Mouse (Mus musculus): ENCODE results near the gene Tbc1d22b. TPM values are rescaled to one million over a fixed set of nuclear protein-coding genes. Genes with fewer than 3 reads are reported as not detected.

Gene Tbc1d22b
- polyA plus RNA-seq, 1 experiment from 2014 or later: 15.6 TPM

- ATAC-seq (ENCODE audit: insufficient number of reproducible peaks, insufficient read depth, low FRiP score, low read depth): no peak
- Histone ChIP-seq H3K27ac (ENCODE audit: low read length) (no peak overlapping the region), H3K4me1 (ENCODE audit: control insufficient read depth, insufficient read depth, low read length) (no peaks in the 10 kb centered on the region), H3K27me3 (ENCODE audit: control insufficient read depth, insufficient read depth, low read length) (no peaks in the 10 kb centered on the region), H3K9ac (replicated peaks; ENCODE audit: low read depth, low read length) (no peak overlapping the region), H3K36me3 (ENCODE audit: control insufficient read depth, insufficient read depth, low read length) (peaks cover 57% of the 10 kb centered on the region), H3K9me3 (ENCODE audit: control insufficient read depth, low read depth, low read length) (no peaks in the 10 kb centered on the region), H3K4me2 (replicated peaks; ENCODE audit: low read depth, low read length) (no peak overlapping the region), H3K4me3 (ENCODE audit: low read depth, low read length) (no peak overlapping the region)
- 67% methylated on average over 5 of the region's 5 CpGs for WGBS
Measured at GRCm38 (mm10) chr17:29636118-29636517, 86.5 kb downstream of the Tbc1d22b start.

- Histone ChIP-seq H3K36me3 (ENCODE audit: control insufficient read depth, insufficient read depth, low read length) (peaks cover 54% of the 10 kb centered on the region), H3K4me3 (ENCODE audit: low read depth, low read length) (no peak overlapping the region), H3K27me3 (ENCODE audit: control insufficient read depth, insufficient read depth, low read length) (no peaks in the 10 kb centered on the region), H3K9ac (replicated peaks; ENCODE audit: low read depth, low read length) (no peak overlapping the region), H3K4me1 (ENCODE audit: control insufficient read depth, insufficient read depth, low read length) (no peaks in the 10 kb centered on the region), H3K4me2 (replicated peaks; ENCODE audit: low read depth, low read length) (no peak overlapping the region), H3K27ac (ENCODE audit: low read length) (no peak overlapping the region), H3K9me3 (ENCODE audit: control insufficient read depth, low read depth, low read length) (no peaks in the 10 kb centered on the region)
- WGBS: 92% methylated on average over 4 of the region's 4 CpGs
- ATAC-seq (ENCODE audit: insufficient number of reproducible peaks, insufficient read depth, low FRiP score, low read depth): no peak
Measured at GRCm38 (mm10) chr17:29637377-29637776, 87.8 kb downstream of the Tbc1d22b start.

DNA sequence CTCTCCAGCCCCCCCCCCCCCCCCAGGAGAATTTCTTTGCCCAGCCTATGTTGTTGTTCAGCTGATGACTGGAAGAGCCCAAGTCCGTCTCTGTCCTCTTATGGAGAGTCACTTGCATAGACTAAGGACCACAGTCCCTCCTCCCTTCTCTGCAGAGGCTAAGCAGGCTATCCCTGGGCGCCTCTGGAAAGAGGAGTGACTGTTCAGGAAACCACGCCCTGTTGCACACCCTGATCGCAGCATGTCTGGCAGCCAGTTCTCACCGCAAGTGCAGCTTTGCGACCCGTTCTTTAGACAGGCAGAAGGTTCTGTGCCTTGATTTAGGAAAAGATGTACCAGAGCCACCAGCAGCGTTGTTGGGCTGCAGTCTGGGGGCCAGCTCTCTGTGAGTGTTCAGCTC is 88.3 kb downstream of the Tbc1d22b start:
- Histone ChIP-seq H3K4me2 (replicated peaks; ENCODE audit: low read depth, low read length) (no peak overlapping the region), H3K4me3 (ENCODE audit: low read depth, low read length) (no peak overlapping the region), H3K9ac (replicated peaks; ENCODE audit: low read depth, low read length) (no peak overlapping the region), H3K4me1 (ENCODE audit: control insufficient read depth, insufficient read depth, low read length) (no peaks in the 10 kb centered on the region), H3K27ac (ENCODE audit: low read length) (no peak overlapping the region), H3K9me3 (ENCODE audit: control insufficient read depth, low read depth, low read length) (no peaks in the 10 kb centered on the region), H3K36me3 (ENCODE audit: control insufficient read depth, insufficient read depth, low read length) (peaks cover 55% of the 10 kb centered on the region), H3K27me3 (ENCODE audit: control insufficient read depth, insufficient read depth, low read length) (no peaks in the 10 kb centered on the region)
- ATAC-seq (ENCODE audit: insufficient number of reproducible peaks, insufficient read depth, low FRiP score, low read depth): no peak
- WGBS: 75% methylated on average over 8 of the region's 8 CpGs

- no peak overlapping the region for H3K4me2 ChIP-seq (replicated peaks; ENCODE audit: low read depth, low read length)
- no peaks in the 10 kb centered on the region for H3K27me3 ChIP-seq (ENCODE audit: control insufficient read depth, insufficient read depth, low read length)
- 94% methylated on average over 11 of the region's 11 CpGs for WGBS
- no peak overlapping the region for H3K27ac ChIP-seq (ENCODE audit: low read length)
- H3K4me3 ChIP-seq (ENCODE audit: low read depth, low read length): no peak overlapping the region
- no peaks in the 10 kb centered on the region for H3K4me1 ChIP-seq (ENCODE audit: control insufficient read depth, insufficient read depth, low read length)
- ATAC-seq (ENCODE audit: insufficient number of reproducible peaks, insufficient read depth, low FRiP score, low read depth): no peak
- no peaks in the 10 kb centered on the region for H3K9me3 ChIP-seq (ENCODE audit: control insufficient read depth, low read depth, low read length)
- H3K36me3 ChIP-seq (ENCODE audit: control insufficient read depth, insufficient read depth, low read length): peaks cover 41% of the 10 kb centered on the region
- no peak overlapping the region for H3K9ac ChIP-seq (replicated peaks; ENCODE audit: low read depth, low read length)
Measured at GRCm38 (mm10) chr17:29640971-29641370, 91.4 kb downstream of the Tbc1d22b start.

DNA sequence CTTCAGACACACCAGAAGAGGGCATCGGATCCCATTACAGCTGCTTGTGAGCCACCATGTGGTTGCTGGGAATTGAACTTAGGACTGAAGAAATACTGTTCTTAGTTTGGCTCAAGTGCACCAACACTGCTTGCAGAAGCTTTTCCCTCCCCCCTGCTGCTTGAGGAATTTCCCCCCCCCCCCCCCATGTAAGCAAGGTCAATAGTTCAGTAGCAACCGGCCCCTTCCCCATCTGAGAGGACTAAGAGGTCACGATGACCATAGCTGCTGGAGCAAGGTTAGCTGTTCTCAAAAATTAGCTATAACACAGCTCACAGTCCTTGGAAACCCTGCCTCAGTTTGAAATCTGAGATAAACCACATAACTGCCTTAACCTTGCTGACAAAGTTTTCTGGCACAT is 92.6 kb downstream of the Tbc1d22b start:
- no peak for ATAC-seq (ENCODE audit: insufficient number of reproducible peaks, insufficient read depth, low FRiP score, low read depth)

More for the DNA sequence above, 92.6 kb downstream of the Tbc1d22b start:
- no peaks in the 10 kb centered on the region for H3K4me1 ChIP-seq (ENCODE audit: control insufficient read depth, insufficient read depth, low read length)
- no peaks in the 10 kb centered on the region for H3K9me3 ChIP-seq (ENCODE audit: control insufficient read depth, low read depth, low read length)
- H3K27me3 ChIP-seq (ENCODE audit: control insufficient read depth, insufficient read depth, low read length): no peaks in the 10 kb centered on the region
- no peak overlapping the region for H3K4me3 ChIP-seq (ENCODE audit: low read depth, low read length)
- 58% methylated on average over 3 of the region's 3 CpGs for WGBS
- peaks cover 29% of the 10 kb centered on the region for H3K36me3 ChIP-seq (ENCODE audit: control insufficient read depth, insufficient read depth, low read length)
- H3K27ac ChIP-seq (ENCODE audit: low read length): no peak overlapping the region
- H3K4me2 ChIP-seq (replicated peaks; ENCODE audit: low read depth, low read length): no peak overlapping the region
- H3K9ac ChIP-seq (replicated peaks; ENCODE audit: low read depth, low read length): no peak overlapping the region

Small RNA genes lying within 50 kb of the gene (microRNA-seq; reads per million reads assigned to microRNA genes)
- not detected for gene Mir7667

Other genes starting within 250 kb of the Tbc1d22b start
- 0.13 and 0.41 TPM in 2 replicates for gene Pi16, start 232.1 kb upstream of the Tbc1d22b start, polyA plus RNA-seq (2014; fragmentation: Nextera tagmentation; extraction: Ambion mirVana)
- 287 and 333 TPM in 2 replicates for gene Mtch1, start 201.9 kb upstream of the Tbc1d22b start, polyA plus RNA-seq (2014; fragmentation: Nextera tagmentation; extraction: Ambion mirVana)
- 8.4 and 11.5 TPM in 2 replicates for gene Fgd2, start 188.9 kb upstream of the Tbc1d22b start, polyA plus RNA-seq (2014; fragmentation: Nextera tagmentation; extraction: Ambion mirVana)
- gene Pim1, start 59.0 kb upstream of the Tbc1d22b start, polyA plus RNA-seq (2014; fragmentation: Nextera tagmentation; extraction: Ambion mirVana): 10.1 TPM in 2 replicates
- not detected in 2 replicates for gene Gm17657, start 147 bp upstream of the Tbc1d22b start, polyA plus RNA-seq (2014; fragmentation: Nextera tagmentation; extraction: Ambion mirVana)
- gene Tmem217, start 2.6 kb downstream of the Tbc1d22b start, polyA plus RNA-seq (2014; fragmentation: Nextera tagmentation; extraction: Ambion mirVana): 0.62 and 0.65 TPM in 2 replicates
- 79.0 and 80.8 TPM in 2 replicates for gene Rnf8, start 65.0 kb downstream of the Tbc1d22b start, polyA plus RNA-seq (2014; fragmentation: Nextera tagmentation; extraction: Ambion mirVana)
- 2.7 and 4.3 TPM in 2 replicates for gene Gm28043, start 65.1 kb downstream of the Tbc1d22b start, polyA plus RNA-seq (2014; fragmentation: Nextera tagmentation; extraction: Ambion mirVana)
- gene Cmtr1, start 110.8 kb downstream of the Tbc1d22b start, polyA plus RNA-seq (2014; fragmentation: Nextera tagmentation; extraction: Ambion mirVana): 109 and 117 TPM in 2 replicates
- gene Ccdc167, start 167.3 kb downstream of the Tbc1d22b start, polyA plus RNA-seq (2014; fragmentation: Nextera tagmentation; extraction: Ambion mirVana): 15.2 and 15.7 TPM in 2 replicates